Mouse (Mus musculus) heart, embryonic 11.5 days (tissue): ENCODE results near the gene Vmn2r85. TPM values are rescaled to one million over a fixed set of nuclear protein-coding genes. Genes with fewer than 3 reads are reported as not detected.
"Not testable (repeated sequence)": the region's sequence is repeated elsewhere in the genome, so short reads cannot be mapped to it uniquely, and the experiment has no call there.

Experiments
- ATAC-seq: fragments of 200-750 bp; cut with Nextera tagmentation; replicated peaks from 2 replicates; pipeline ENCODE4 v1.8.0; 2017; ENCODE audit warnings: moderate library complexity; ENCODE audit not compliant: insufficient number of reproducible peaks, low FRiP score, low TSS enrichment
- H3K27ac ChIP-seq: fragments of 300-500 bp; sonication (generic); 2 replicates; pipeline ENCODE4 v1.5.1; 2014; ENCODE audit warnings: mild to moderate bottlenecking, low read depth, low read length
- H3K27me3 ChIP-seq: fragments of 300-500 bp; sonication (generic); 2 replicates; pipeline ENCODE4 v1.6.1; 2014; ENCODE audit warnings: mild to moderate bottlenecking, low read length, mixed read lengths; ENCODE audit not compliant: control insufficient read depth, insufficient read depth
- H3K36me3 ChIP-seq: fragments of 300-500 bp; sonication (generic); 2 replicates; pipeline ENCODE4 v1.6.1; 2014; ENCODE audit warnings: mild to moderate bottlenecking, low read length, moderate library complexity, mixed read lengths; ENCODE audit not compliant: control insufficient read depth, insufficient read depth
- H3K4me1 ChIP-seq: fragments of 300-500 bp; sonication (generic); 2 replicates; pipeline ENCODE4 v1.6.1; 2014; ENCODE audit warnings: low read length; ENCODE audit not compliant: control insufficient read depth, insufficient read depth
- H3K4me2 ChIP-seq: fragments of 300-500 bp; sonication (generic); 2 replicates; pipeline ENCODE4 v1.6.1; 2014; ENCODE audit warnings: mild to moderate bottlenecking, moderate library complexity
- H3K4me3 ChIP-seq: fragments of 300-500 bp; sonication (generic); 2 replicates; pipeline ENCODE4 v1.5.1; 2014; ENCODE audit warnings: low read depth, low read length
- H3K9ac ChIP-seq: fragments of 300-500 bp; sonication (generic); 2 replicates; pipeline ENCODE4 v1.6.1; 2014; ENCODE audit warnings: mild to moderate bottlenecking, low read depth, low read length, moderate library complexity
- H3K9me3 ChIP-seq: fragments of 300-500 bp; sonication (generic); replicated peaks from 2 replicates; pipeline ENCODE4 v1.6.1; 2016; ENCODE audit warnings: low read length; ENCODE audit not compliant: control insufficient read depth
- WGBS: fragments of 180-500 bp; shearing (Covaris S2); extraction: QIAGEN DNeasy Blood & Tissue Kit; methylation state at CpG from one replicate; pipeline ENCODE4 v1.1.7; 2014; ENCODE audit not compliant: insufficient replicate concordance; 5-methylcytosine and 5-hydroxymethylcytosine counted together
- polyA plus RNA-seq: library from polyadenylated mRNA; unstranded; fragments of >200 nt; fragmentation: Nextera tagmentation; extraction: Ambion mirVana; gene quantifications from 2 replicates; pipeline ENCODE4 v1.2.1, GENCODE M21; 2014

The Vmn2r85 gene
- not detected in 2 replicates for polyA plus RNA-seq

DNA sequence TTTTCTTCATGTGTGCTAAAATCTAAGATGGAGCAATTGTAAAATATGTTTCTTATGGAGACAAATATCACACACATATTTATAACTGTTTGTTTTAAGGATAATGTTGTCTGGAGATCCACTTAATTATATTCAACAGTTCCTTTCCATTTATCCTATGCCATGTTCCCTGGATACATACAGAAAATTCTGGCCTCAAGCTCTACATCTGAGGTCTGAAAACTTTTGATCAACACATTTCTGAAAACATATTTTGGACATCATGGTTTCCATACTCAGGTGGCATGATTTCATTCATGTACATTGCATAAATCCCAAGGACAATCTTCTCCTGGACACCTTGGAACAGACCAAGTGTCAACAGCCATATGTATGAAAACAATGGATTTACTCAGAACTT lies at the start of gene Vmn2r85:
Gene Vmn2r85, minus strand, starts transcription at position 101 of the 400 bp plus-strand sequence.
- not testable (repeated sequence) for H3K4me1 ChIP-seq, H3K4me3 ChIP-seq, H3K36me3 ChIP-seq, H3K27me3 ChIP-seq, H3K9ac ChIP-seq, H3K27ac ChIP-seq, H3K4me2 ChIP-seq, ATAC-seq, H3K9me3 ChIP-seq

DNA sequence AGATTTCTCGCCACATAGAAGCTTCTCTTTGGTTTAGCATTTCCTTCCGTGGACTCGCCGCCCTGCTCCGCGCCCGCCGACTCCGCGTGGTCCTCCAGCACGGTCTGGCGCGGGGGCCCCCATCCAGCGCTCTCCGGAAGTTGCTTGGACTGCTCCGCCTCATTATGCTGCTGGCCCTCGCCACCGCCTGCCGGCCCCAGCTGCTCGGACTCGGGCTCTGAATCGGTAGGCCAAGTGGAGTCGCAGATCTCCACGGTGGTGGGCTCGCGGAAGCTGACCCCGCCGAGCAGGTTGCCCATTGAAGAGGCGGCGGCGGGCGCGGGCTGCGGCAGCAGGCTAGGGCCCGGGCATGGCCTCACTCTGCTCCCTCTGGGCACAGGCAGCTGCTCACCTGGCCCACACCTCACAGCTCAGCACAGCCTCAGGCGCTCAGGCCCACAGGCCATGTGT lies 40.8 kb upstream of the Vmn2r85 start:
- peak; percentile 89 for ATAC-seq
- no peaks in the 10 kb centered on the region for H3K36me3 ChIP-seq
- 2% methylated on average over 36 of the region's 36 CpGs for WGBS
- H3K9me3 ChIP-seq = no peaks in the 10 kb centered on the region
- H3K27ac ChIP-seq = no peak overlapping the region
- H3K27me3 ChIP-seq = no peaks in the 10 kb centered on the region
- peak overlapping the region; percentile 74 for H3K9ac ChIP-seq
- H3K4me1 ChIP-seq = no peaks in the 10 kb centered on the region
- H3K4me2 ChIP-seq = peak overlapping the region; percentile 81
- H3K4me3 ChIP-seq = peak overlapping the region; percentile 48

DNA sequence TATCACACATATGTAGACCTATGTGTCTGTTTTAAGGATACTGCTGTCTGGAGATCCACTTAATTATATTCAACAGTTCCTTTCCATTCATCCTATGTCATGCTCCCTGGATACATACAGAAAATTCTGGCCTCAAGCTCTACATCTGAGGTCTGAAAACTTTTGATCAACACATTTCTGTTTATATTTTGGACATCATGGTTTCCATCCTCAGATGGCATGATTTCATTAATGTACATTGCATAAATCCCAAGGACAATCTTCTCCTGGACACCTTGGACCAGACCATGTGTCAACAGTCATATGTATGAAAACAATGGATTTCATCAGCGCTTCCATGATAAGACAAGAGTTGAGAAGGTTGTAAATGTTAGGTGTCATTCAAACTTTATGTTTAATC lies 26.4 kb upstream of the Vmn2r85 start, which contains the start of gene Vmn2r86:
Gene Vmn2r86, minus strand, starts transcription at position 101 of the 400 bp plus-strand sequence.
- 67% methylated on average over 1 of the region's 1 CpGs for WGBS
- H3K4me2 ChIP-seq, H3K4me1 ChIP-seq, H3K36me3 ChIP-seq, H3K9me3 ChIP-seq, H3K9ac ChIP-seq, H3K4me3 ChIP-seq, H3K27ac ChIP-seq, ATAC-seq, H3K27me3 ChIP-seq: not testable (repeated sequence)

DNA sequence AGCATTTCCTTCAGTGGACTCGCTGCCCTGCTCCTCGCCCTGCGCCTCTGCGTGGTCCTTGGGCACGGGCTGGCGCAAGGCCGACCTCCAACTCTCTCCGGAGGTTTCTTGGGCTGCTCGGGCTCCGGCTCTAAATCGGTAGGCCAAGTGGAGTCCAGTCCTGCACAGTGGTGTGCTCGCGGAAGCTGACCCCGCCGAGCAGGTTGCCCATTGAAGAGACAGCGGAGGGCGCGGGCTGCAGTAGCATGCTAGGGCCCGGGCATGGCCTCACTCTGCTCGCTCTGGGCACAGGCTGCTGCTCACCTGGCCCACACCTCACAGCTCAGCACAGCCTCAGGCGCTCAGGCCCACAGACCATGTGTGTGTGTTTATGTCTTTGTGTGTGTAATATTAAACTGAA lies 15.3 kb upstream of the Vmn2r85 start:
- Histone ChIP-seq H3K9me3 (no peaks in the 10 kb centered on the region), H3K27ac (no peak overlapping the region), H3K27me3 (no peaks in the 10 kb centered on the region), H3K4me3 (no peak overlapping the region), H3K36me3 (no peaks in the 10 kb centered on the region), H3K4me2 (no peak overlapping the region), H3K4me1 (no peaks in the 10 kb centered on the region), H3K9ac (no peak overlapping the region)
- ATAC-seq = no peak
- WGBS = 78% methylated on average over 21 of the region's 21 CpGs

DNA sequence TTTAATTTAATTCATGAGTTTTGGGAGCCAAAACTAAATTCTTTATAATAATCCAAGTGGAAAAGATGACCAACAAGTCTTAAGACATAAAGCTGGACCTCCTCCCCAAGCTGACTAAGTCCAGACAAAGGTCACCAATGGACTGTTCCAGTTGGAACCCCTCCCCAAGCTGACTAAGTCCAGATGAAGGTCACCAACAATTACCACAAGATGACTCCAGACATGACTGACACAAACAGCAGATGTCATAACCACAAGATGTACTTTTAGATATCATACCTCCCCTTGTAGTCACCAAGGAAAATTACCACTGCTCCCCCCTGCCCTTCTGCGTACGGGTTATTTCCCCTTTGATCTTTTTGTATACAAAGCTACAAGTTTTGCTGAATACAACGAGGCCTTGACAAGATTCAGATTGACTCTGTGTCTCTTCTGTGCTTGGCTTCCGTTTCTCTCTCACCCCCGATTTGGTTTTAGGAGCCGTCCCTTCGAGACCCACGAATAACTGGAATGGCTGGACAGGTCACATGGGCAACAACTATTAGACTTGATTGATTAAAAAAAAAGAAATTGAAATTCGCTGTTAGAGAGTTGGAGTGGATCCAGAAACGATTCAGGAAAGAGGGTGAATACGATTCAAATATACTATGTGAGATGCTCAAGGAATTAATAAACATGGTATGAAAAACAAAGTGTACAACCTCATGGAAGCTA lies 4.8 kb upstream of the Vmn2r85 start:
- not testable (repeated sequence) for ATAC-seq, H3K27ac ChIP-seq, H3K4me3 ChIP-seq, H3K9me3 ChIP-seq, H3K9ac ChIP-seq, H3K36me3 ChIP-seq, H3K4me2 ChIP-seq, H3K4me1 ChIP-seq, H3K27me3 ChIP-seq
- WGBS = 80% methylated on average over 11 of the region's 11 CpGs

DNA sequence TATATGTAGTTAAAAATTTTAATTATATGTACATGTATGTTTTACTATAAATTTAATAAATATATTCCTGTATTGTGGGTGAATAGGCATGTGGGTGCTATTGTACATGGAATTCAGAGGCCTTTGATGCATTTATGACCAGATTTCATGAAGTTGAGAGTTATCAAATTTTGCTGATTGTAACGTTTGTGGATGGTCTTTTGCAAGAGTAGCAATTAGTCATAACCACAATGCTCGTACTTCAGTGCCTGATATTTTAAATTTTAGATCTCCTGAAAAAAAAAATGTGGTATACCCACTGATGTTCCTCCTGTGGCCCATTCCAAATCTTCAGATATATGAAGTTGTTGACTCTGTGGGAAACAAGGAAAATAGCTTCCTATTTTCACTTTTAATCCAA lies 7.1 kb downstream of the Vmn2r85 start:
- WGBS = 70% methylated on average over 2 of the region's 2 CpGs
- not testable (repeated sequence) for H3K27ac ChIP-seq, H3K4me2 ChIP-seq, H3K4me3 ChIP-seq, H3K4me1 ChIP-seq, H3K9ac ChIP-seq, H3K9me3 ChIP-seq, ATAC-seq, H3K27me3 ChIP-seq, H3K36me3 ChIP-seq

DNA sequence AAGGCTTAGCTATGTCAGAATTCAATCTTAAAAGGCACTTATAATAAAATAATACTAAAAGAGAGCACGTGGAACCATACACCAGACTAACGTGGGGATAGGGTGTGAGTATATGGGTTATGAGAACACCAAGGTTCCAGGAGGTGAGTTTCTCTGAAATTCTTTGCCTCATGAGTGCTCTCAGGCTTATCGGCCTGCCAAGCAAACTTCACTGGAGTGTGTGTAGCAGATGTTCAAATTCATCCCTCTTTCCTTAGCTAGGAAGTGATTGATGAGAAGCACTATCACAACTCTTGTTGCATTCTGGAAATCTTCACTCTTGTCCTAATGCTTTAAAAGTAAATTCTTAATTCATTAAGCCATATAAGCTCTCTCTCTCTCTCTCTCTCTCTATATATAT lies 9.1 kb downstream of the Vmn2r85 start:
- Histone ChIP-seq H3K36me3 (no peaks in the 10 kb centered on the region), H3K4me1 (no peaks in the 10 kb centered on the region), H3K27ac (no peak overlapping the region), H3K9ac (no peak overlapping the region), H3K9me3 (no peaks in the 10 kb centered on the region), H3K27me3 (no peaks in the 10 kb centered on the region), H3K4me3 (no peak overlapping the region), H3K4me2 (no peak overlapping the region)
- WGBS = 66% methylated on average over 3 of the region's 3 CpGs
- ATAC-seq = no peak

DNA sequence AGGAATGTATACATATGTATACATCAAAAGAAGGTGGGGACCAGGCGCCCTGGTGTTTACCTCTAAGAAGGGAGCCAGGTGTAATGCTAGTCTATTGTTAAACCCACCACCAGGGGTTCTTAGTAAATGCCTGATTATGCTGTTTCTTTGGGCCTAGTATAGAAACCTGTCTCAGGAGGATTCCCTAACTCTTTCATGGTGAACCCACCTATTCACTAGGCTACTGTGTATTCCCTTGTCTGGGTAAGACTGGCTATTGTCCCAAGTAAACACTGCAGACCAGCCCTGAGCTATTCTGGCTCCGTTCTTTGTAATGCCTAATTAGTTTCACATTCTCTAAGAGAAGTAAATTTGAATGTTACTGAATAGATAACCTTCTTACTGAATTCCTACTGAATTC lies 9.5 kb downstream of the Vmn2r85 start:
- H3K27me3 ChIP-seq, ATAC-seq, H3K9me3 ChIP-seq, H3K27ac ChIP-seq, H3K4me1 ChIP-seq, H3K36me3 ChIP-seq, H3K4me2 ChIP-seq, H3K9ac ChIP-seq, H3K4me3 ChIP-seq: not testable (repeated sequence)
- WGBS = 66% methylated on average over 2 of the region's 2 CpGs

DNA sequence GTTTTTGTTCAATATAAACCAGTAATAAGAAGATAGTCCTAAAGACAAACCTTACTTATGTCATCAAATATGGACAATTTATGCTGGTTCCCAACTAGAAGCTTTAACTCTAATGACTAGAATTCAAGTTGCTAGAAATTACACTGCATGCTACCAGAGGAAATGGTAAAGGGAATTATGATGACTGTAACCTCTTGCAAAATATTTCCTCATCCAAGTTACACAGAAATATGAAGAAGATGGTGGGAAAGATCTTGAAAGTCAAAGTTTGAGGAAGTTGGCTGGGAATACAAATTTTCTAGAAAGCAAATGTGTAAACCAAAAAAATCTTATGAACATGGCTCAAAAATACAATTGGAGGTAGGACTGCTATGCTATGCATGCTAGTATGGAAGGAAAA lies 13.2 kb downstream of the Vmn2r85 start:
- not testable (repeated sequence) for H3K9ac ChIP-seq, H3K27ac ChIP-seq, ATAC-seq, H3K4me2 ChIP-seq, H3K9me3 ChIP-seq, H3K4me3 ChIP-seq, H3K36me3 ChIP-seq, H3K27me3 ChIP-seq, H3K4me1 ChIP-seq
